Mouse (Mus musculus): ENCODE results near the gene E130308A19Rik. TPM values are rescaled to one million over a fixed set of nuclear protein-coding genes. Genes with fewer than 3 reads are reported as not detected.

E130308A19Rik gene
- polyA plus RNA-seq, 1 experiment from 2014 or later = 25.1 TPM

GRCm38 (mm10) chr4:59802107-59802506 lies 176.1 kb downstream of the E130308A19Rik start:
- no peaks in the 10 kb centered on the region for H3K36me3 ChIP-seq
- H3K27ac ChIP-seq = no peak overlapping the region
- 0 out of 2 replicates have a peak, but pooled peaks cover 4% of the 10 kb centered on the region for H3K4me1 ChIP-seq
- no peak overlapping the region for H3K9ac ChIP-seq
- no peak for ATAC-seq (ENCODE audit: borderline replicate concordance, extremely low read depth, low FRiP score, low TSS enrichment)
- H3K4me3 ChIP-seq = no peak overlapping the region
- H3K4me2 ChIP-seq = no peak overlapping the region
- H3K27me3 ChIP-seq = no peaks in the 10 kb centered on the region
- H3K9me3 ChIP-seq = no peaks in the 10 kb centered on the region
- WGBS = 79% methylated on average over 6 of the region's 6 CpGs

GRCm38 (mm10) chr4:59802792-59803191 lies 176.8 kb downstream of the E130308A19Rik start:
- Histone ChIP-seq H3K9ac (no peak overlapping the region), H3K27me3 (no peaks in the 10 kb centered on the region), H3K36me3 (no peaks in the 10 kb centered on the region), H3K4me1 (peaks cover 8% of the 10 kb centered on the region; the same call in 1 of the 2 replicates), H3K27ac (no peak overlapping the region), H3K9me3 (no peaks in the 10 kb centered on the region), H3K4me3 (no peak overlapping the region), H3K4me2 (no peak overlapping the region)
- WGBS = 42% methylated on average over 4 of the region's 4 CpGs
- ATAC-seq (ENCODE audit: borderline replicate concordance, extremely low read depth, low FRiP score, low TSS enrichment) = no peak

GRCm38 (mm10) chr4:59803358-59803757 lies 177.3 kb downstream of the E130308A19Rik start:
- H3K27ac ChIP-seq = no peak overlapping the region
- no peak overlapping the region for H3K9ac ChIP-seq
- H3K36me3 ChIP-seq = no peaks in the 10 kb centered on the region
- no peak overlapping the region for H3K4me3 ChIP-seq
- no peaks in the 10 kb centered on the region for H3K27me3 ChIP-seq
- peaks cover 9% of the 10 kb centered on the region; the same call in 1 of the 2 replicates for H3K4me1 ChIP-seq
- no peak overlapping the region for H3K4me2 ChIP-seq
- ATAC-seq (ENCODE audit: borderline replicate concordance, extremely low read depth, low FRiP score, low TSS enrichment) = no peak
- H3K9me3 ChIP-seq = no peaks in the 10 kb centered on the region
- WGBS = 81% methylated on average over 5 of the region's 5 CpGs

GRCm38 (mm10) chr4:59804754-59805153 lies 178.7 kb downstream of the E130308A19Rik start:
- WGBS = 70% methylated on average over 1 of the region's 1 CpGs
- peak overlapping the region; percentile 78 for H3K4me3 ChIP-seq

GRCm38 (mm10) chr4:59805181-59805967 lies 179.4 kb downstream of the E130308A19Rik start, which contains the start of gene Snx30:
Snx30 (plus strand) TSS chr4:59805840.
- ATAC-seq (ENCODE audit: borderline replicate concordance, extremely low read depth, low FRiP score, low TSS enrichment) = peak; percentile 95
- H3K9me3 ChIP-seq = no peaks in the 10 kb centered on the region
- peaks cover 9% of the 10 kb centered on the region; the same call in 1 of the 2 replicates for H3K4me1 ChIP-seq
- H3K27me3 ChIP-seq = no peaks in the 10 kb centered on the region
- peak within 1 kb of the TSS; percentile 79 for H3K9ac ChIP-seq
- WGBS = 4% methylated on average over 34 of the region's 45 CpGs
- H3K4me2 ChIP-seq = peak within 1 kb of the TSS; percentile 94
- H3K4me3 ChIP-seq = peak within 1 kb of the TSS; percentile 78
- H3K36me3 ChIP-seq = no peaks in the 10 kb centered on the region
- H3K27ac ChIP-seq = peak within 1 kb of the TSS; percentile 62

More at GRCm38 (mm10) chr4:59804754-59805153, 178.7 kb downstream of the E130308A19Rik start:
- no peaks in the 10 kb centered on the region for H3K9me3 ChIP-seq
- peak overlapping the region; percentile 31 for H3K9ac ChIP-seq
- no peak overlapping the region for H3K27ac ChIP-seq
- H3K27me3 ChIP-seq = no peaks in the 10 kb centered on the region
- H3K4me2 ChIP-seq = peak overlapping the region; percentile 94
- H3K4me1 ChIP-seq = peaks cover 9% of the 10 kb centered on the region; the same call in 1 of the 2 replicates
- no peak for ATAC-seq (ENCODE audit: borderline replicate concordance, extremely low read depth, low FRiP score, low TSS enrichment)
- H3K36me3 ChIP-seq = no peaks in the 10 kb centered on the region

- under 1% methylated on average over 58 of the region's 58 CpGs for WGBS
- H3K27ac ChIP-seq = peak overlapping the region; percentile 62; the same call in 1 of the 2 replicates
- H3K4me3 ChIP-seq = peak overlapping the region; percentile 78
- H3K36me3 ChIP-seq = no peaks in the 10 kb centered on the region
- H3K4me1 ChIP-seq = peaks cover 9% of the 10 kb centered on the region; the same call in 1 of the 2 replicates
- H3K27me3 ChIP-seq = no peaks in the 10 kb centered on the region
- peak; percentile 71 for ATAC-seq (ENCODE audit: borderline replicate concordance, extremely low read depth, low FRiP score, low TSS enrichment)
- H3K9me3 ChIP-seq = no peaks in the 10 kb centered on the region
- peak overlapping the region; percentile 79 for H3K9ac ChIP-seq
- peak overlapping the region; percentile 94 for H3K4me2 ChIP-seq
These were observed 180.2 kb downstream of the E130308A19Rik start for GRCm38 (mm10) chr4:59805968-59806878.

GRCm38 (mm10) chr4:59806879-59807195 lies 180.8 kb downstream of the E130308A19Rik start:
- peak overlapping the region; percentile 78 for H3K4me3 ChIP-seq
- WGBS = 6% methylated on average over 9 of the region's 9 CpGs
- no peak overlapping the region for H3K27ac ChIP-seq
- no peaks in the 10 kb centered on the region for H3K9me3 ChIP-seq
- H3K9ac ChIP-seq = peak overlapping the region; percentile 79; the same call in 1 of the 2 replicates
- H3K36me3 ChIP-seq = no peaks in the 10 kb centered on the region
- H3K4me1 ChIP-seq = peaks cover 9% of the 10 kb centered on the region; the same call in 1 of the 2 replicates
- peak overlapping the region; percentile 94 for H3K4me2 ChIP-seq
- ATAC-seq (ENCODE audit: borderline replicate concordance, extremely low read depth, low FRiP score, low TSS enrichment) = no peak
- no peaks in the 10 kb centered on the region for H3K27me3 ChIP-seq

- no peak for ATAC-seq (ENCODE audit: borderline replicate concordance, extremely low read depth, low FRiP score, low TSS enrichment)
These were observed 181.5 kb downstream of the E130308A19Rik start for GRCm38 (mm10) chr4:59807521-59807920.

GRCm38 (mm10) chr4:59808396-59808795 lies 182.4 kb downstream of the E130308A19Rik start:
- WGBS = 76% methylated on average over 5 of the region's 5 CpGs
- H3K4me3 ChIP-seq = no peak overlapping the region
- ATAC-seq (ENCODE audit: borderline replicate concordance, extremely low read depth, low FRiP score, low TSS enrichment) = no peak
- no peak overlapping the region for H3K4me2 ChIP-seq
- no peaks in the 10 kb centered on the region for H3K36me3 ChIP-seq
- peaks cover 9% of the 10 kb centered on the region; the same call in 1 of the 2 replicates for H3K4me1 ChIP-seq
- no peak overlapping the region for H3K27ac ChIP-seq
- no peaks in the 10 kb centered on the region for H3K27me3 ChIP-seq
- no peak overlapping the region for H3K9ac ChIP-seq
- H3K9me3 ChIP-seq = no peaks in the 10 kb centered on the region

More at GRCm38 (mm10) chr4:59807521-59807920, 181.5 kb downstream of the E130308A19Rik start:
- Histone ChIP-seq H3K4me2 (peak overlapping the region; percentile 94), H3K4me3 (no peak overlapping the region), H3K27me3 (no peaks in the 10 kb centered on the region), H3K27ac (no peak overlapping the region), H3K9ac (no peak overlapping the region), H3K9me3 (no peaks in the 10 kb centered on the region), H3K36me3 (no peaks in the 10 kb centered on the region), H3K4me1 (peaks cover 9% of the 10 kb centered on the region; the same call in 1 of the 2 replicates)
- WGBS = 72% methylated on average over 2 of the region's 2 CpGs

Data from lung, embryonic 15.5 days (tissue).